Mouse (Mus musculus): ENCODE data around the gene Fut1.
"Not testable (repeated sequence)": the region's sequence is repeated elsewhere in the genome, so short reads cannot be mapped to it uniquely, and the experiment has no call there.

Gene Fut1

GRCm38 (mm10) chr7:45640191-45640957 is 23.3 kb downstream of the Fut1 start:
- peak; percentile 97 for DNase-seq

- DNase-seq: peak; percentile 98
These were observed 24.4 kb downstream of the Fut1 start for GRCm38 (mm10) chr7:45641391-45642040.

GRCm38 (mm10) chr7:45642083-45642482 is 25.0 kb downstream of the Fut1 start:
- DNase-seq: no peak

GRCm38 (mm10) chr7:45642503-45643255 is 25.6 kb downstream of the Fut1 start:
- no peak for DNase-seq

GRCm38 (mm10) chr7:45643441-45644178 is 26.5 kb downstream of the Fut1 start:
- DNase-seq: peak; percentile 99

- DNase-seq: peak; percentile 95
These were observed 27.1 kb downstream of the Fut1 start for GRCm38 (mm10) chr7:45644183-45644582.

GRCm38 (mm10) chr7:45644872-45645590 is 27.9 kb downstream of the Fut1 start:
- DNase-seq: no peak

- DNase-seq: no peak
These were observed 28.5 kb downstream of the Fut1 start for GRCm38 (mm10) chr7:45645591-45645971.

- no peak for DNase-seq
These were observed 29.6 kb downstream of the Fut1 start for GRCm38 (mm10) chr7:45646671-45647070.

GRCm38 (mm10) chr7:45649351-45649750 is 32.3 kb downstream of the Fut1 start:
- DNase-seq: peak; percentile 97

GRCm38 (mm10) chr7:45650484-45650883 is 33.4 kb downstream of the Fut1 start:
- peak; percentile 92 for DNase-seq

GRCm38 (mm10) chr7:45654424-45655047 is 37.4 kb downstream of the Fut1 start:
- DNase-seq: no peak

- no peak for DNase-seq
These were observed 43.8 kb downstream of the Fut1 start for GRCm38 (mm10) chr7:45660746-45661478.

GRCm38 (mm10) chr7:45661702-45662101 is 44.6 kb downstream of the Fut1 start:
- not testable (repeated sequence) for DNase-seq

- DNase-seq: no peak
These were observed 48.4 kb downstream of the Fut1 start for GRCm38 (mm10) chr7:45665303-45666138.

GRCm38 (mm10) chr7:45666161-45666560 is 49.1 kb downstream of the Fut1 start, which contains the start of gene Fut2:
TSS of gene Fut2 (minus strand) at chr7:45666394.
- DNase-seq: no peak

GRCm38 (mm10) chr7:45667761-45668160 is 50.7 kb downstream of the Fut1 start:
- no peak for DNase-seq

- no peak for DNase-seq
These were observed 51.8 kb downstream of the Fut1 start for GRCm38 (mm10) chr7:45668921-45669320.
